Mouse (Mus musculus): ENCODE results near the gene Ggt5. TPM values are rescaled to one million over a fixed set of nuclear protein-coding genes. Genes with fewer than 3 reads are reported as not detected.

The Ggt5 gene
- polyA plus RNA-seq, 1 experiment from 2014 or later, result 7.8 TPM

DNA sequence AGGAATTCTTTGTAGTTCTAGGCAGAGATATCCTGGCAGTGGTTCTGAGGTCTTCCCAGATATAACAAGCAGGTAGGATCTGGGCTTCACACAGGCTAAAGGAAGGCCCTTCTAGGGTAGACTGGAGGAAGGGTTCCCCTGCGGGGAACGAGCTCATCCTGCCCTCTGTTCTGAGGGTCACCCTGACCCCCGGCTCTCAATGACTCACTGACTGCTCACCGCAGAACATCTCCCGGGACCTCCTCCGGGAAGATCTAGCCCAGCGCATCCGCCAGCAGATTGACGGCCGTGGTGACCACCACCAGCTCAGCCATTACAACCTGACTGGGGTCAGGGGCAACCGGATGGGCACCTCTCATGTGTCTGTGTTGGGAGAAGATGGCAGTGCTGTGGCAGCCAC lies 19.8 kb downstream of the Ggt5 start:
- H3K4me1 ChIP-seq (replicated peaks; ENCODE audit: control insufficient read depth, insufficient read depth, low read length), result no peaks in the 10 kb centered on the region
- no peak overlapping the region for H3K4me2 ChIP-seq (ENCODE audit: low read length)
- H3K36me3 ChIP-seq (ENCODE audit: control insufficient read depth, insufficient read depth, low read length), result no peaks in the 10 kb centered on the region
- ATAC-seq (replicated peaks; ENCODE audit: low FRiP score, low TSS enrichment, low read depth) (no peak), DNase-seq (ENCODE audit: low spot score) (no peak)
- 88% methylated on average over 11 of the region's 11 CpGs for WGBS
- no peak overlapping the region for H3K9ac ChIP-seq (ENCODE audit: low read length)
- H3K27ac ChIP-seq (ENCODE audit: low read depth), result no peak overlapping the region
- H3K27me3 ChIP-seq (replicated peaks; ENCODE audit: control insufficient read depth, insufficient read depth, low read length), result no peaks in the 10 kb centered on the region
- H3K9me3 ChIP-seq (ENCODE audit: control insufficient read depth, low read length), result no peaks in the 10 kb centered on the region
- H3K4me3 ChIP-seq (ENCODE audit: low read depth, low read length), result no peak overlapping the region

GRCm38 (mm10) chr10:75610486-75610885 lies 21.3 kb downstream of the Ggt5 start:
- Histone ChIP-seq H3K4me2 (ENCODE audit: low read length) (no peak overlapping the region), H3K36me3 (ENCODE audit: control insufficient read depth, insufficient read depth, low read length) (no peaks in the 10 kb centered on the region; the same call in 1 of the 2 replicates), H3K4me3 (ENCODE audit: low read depth, low read length) (no peak overlapping the region), H3K9ac (ENCODE audit: low read length) (no peak overlapping the region), H3K27me3 (replicated peaks; ENCODE audit: control insufficient read depth, insufficient read depth, low read length) (no peaks in the 10 kb centered on the region), H3K27ac (ENCODE audit: low read depth) (no peak overlapping the region), H3K4me1 (replicated peaks; ENCODE audit: control insufficient read depth, insufficient read depth, low read length) (no peaks in the 10 kb centered on the region), H3K9me3 (ENCODE audit: control insufficient read depth, low read length) (no peaks in the 10 kb centered on the region)
- ATAC-seq (replicated peaks; ENCODE audit: low FRiP score, low TSS enrichment, low read depth), result no peak
- WGBS, result 43% methylated on average over 7 of the region's 7 CpGs
- no peak for DNase-seq (ENCODE audit: low spot score)

- no peaks in the 10 kb centered on the region for H3K4me1 ChIP-seq (replicated peaks; ENCODE audit: control insufficient read depth, insufficient read depth, low read length)
- ATAC-seq (replicated peaks; ENCODE audit: low FRiP score, low TSS enrichment, low read depth) (no peak), DNase-seq (ENCODE audit: low spot score) (no peak)
- H3K4me2 ChIP-seq (ENCODE audit: low read length), result no peak overlapping the region
- no peaks in the 10 kb centered on the region; the same call in 1 of the 2 replicates for H3K36me3 ChIP-seq (ENCODE audit: control insufficient read depth, insufficient read depth, low read length)
- H3K9ac ChIP-seq (ENCODE audit: low read length), result no peak overlapping the region
- no peak overlapping the region for H3K4me3 ChIP-seq (ENCODE audit: low read depth, low read length)
- no peaks in the 10 kb centered on the region for H3K27me3 ChIP-seq (replicated peaks; ENCODE audit: control insufficient read depth, insufficient read depth, low read length)
- H3K9me3 ChIP-seq (ENCODE audit: control insufficient read depth, low read length), result no peaks in the 10 kb centered on the region
- WGBS, result 90% methylated on average over 4 of the region's 4 CpGs
- H3K27ac ChIP-seq (ENCODE audit: low read depth), result no peak overlapping the region
Observed at GRCm38 (mm10) chr10:75616044-75616443, 26.9 kb downstream of the Ggt5 start.

DNA sequence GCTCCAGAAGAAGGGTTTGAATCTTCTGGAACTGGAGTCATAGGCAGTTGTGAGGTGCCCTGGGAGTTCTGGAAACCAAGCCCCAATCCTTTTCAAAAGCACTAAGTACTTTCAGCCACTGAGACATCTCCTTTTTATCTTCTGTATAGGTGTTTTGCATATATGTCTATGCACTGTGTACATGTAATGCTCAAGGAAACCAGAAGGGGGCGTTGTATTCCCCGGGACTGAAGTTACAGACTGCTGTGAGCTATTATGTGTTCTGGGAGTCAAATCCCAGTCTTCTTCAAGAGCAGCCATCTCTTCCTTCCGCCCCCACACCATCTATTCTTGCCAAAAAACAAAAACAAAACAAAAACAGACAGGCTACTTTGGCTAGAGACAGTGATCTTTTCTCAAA lies 31.7 kb downstream of the Ggt5 start:
- 55% methylated on average over 3 of the region's 3 CpGs for WGBS

DNA sequence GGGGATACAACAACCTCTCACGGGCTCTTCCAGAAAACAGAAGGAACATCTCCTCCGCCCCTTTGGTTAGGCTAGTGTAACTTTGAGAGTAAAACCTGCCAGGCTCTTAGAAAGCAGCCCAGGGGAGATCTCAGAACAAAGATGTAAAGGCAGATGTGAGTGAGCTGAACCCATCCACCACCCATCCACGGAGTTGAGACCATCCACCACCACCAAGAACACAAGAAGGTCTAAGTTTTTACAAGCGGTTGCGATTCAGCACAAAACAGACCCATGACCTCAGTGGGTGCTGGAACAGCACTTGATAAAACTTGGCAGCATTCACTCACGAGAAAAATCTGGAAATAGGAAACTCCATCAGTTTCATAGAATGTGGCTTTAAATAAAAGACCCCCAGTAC lies 36.8 kb downstream of the Ggt5 start:
- H3K27me3 ChIP-seq (replicated peaks; ENCODE audit: control insufficient read depth, insufficient read depth, low read length), result no peaks in the 10 kb centered on the region
- no peak for ATAC-seq (replicated peaks; ENCODE audit: low FRiP score, low TSS enrichment, low read depth)
- peaks cover 2% of the 10 kb centered on the region; the same call in 1 of the 2 replicates for H3K4me1 ChIP-seq (replicated peaks; ENCODE audit: control insufficient read depth, insufficient read depth, low read length)
- no peak for DNase-seq (ENCODE audit: low spot score)
- no peaks in the 10 kb centered on the region for H3K9me3 ChIP-seq (ENCODE audit: control insufficient read depth, low read length)
- WGBS, result 38% methylated on average over 6 of the region's 6 CpGs
- H3K4me3 ChIP-seq (ENCODE audit: low read depth, low read length), result no peak overlapping the region
- H3K36me3 ChIP-seq (ENCODE audit: control insufficient read depth, insufficient read depth, low read length), result no peaks in the 10 kb centered on the region
- no peak overlapping the region for H3K9ac ChIP-seq (ENCODE audit: low read length)
- no peak overlapping the region for H3K27ac ChIP-seq (ENCODE audit: low read depth)
- no peak overlapping the region for H3K4me2 ChIP-seq (ENCODE audit: low read length)

More for the DNA sequence above, 31.7 kb downstream of the Ggt5 start:
- DNase-seq (ENCODE audit: low spot score) (no peak), ATAC-seq (replicated peaks; ENCODE audit: low FRiP score, low TSS enrichment, low read depth) (no peak)
- Histone ChIP-seq H3K36me3 (ENCODE audit: control insufficient read depth, insufficient read depth, low read length) (no peaks in the 10 kb centered on the region), H3K4me2 (ENCODE audit: low read length) (no peak overlapping the region), H3K9ac (ENCODE audit: low read length) (no peak overlapping the region), H3K4me1 (replicated peaks; ENCODE audit: control insufficient read depth, insufficient read depth, low read length) (no peaks in the 10 kb centered on the region), H3K9me3 (ENCODE audit: control insufficient read depth, low read length) (no peaks in the 10 kb centered on the region), H3K4me3 (ENCODE audit: low read depth, low read length) (no peak overlapping the region), H3K27me3 (replicated peaks; ENCODE audit: control insufficient read depth, insufficient read depth, low read length) (no peaks in the 10 kb centered on the region), H3K27ac (ENCODE audit: low read depth) (no peak overlapping the region)

- H3K4me3 ChIP-seq (ENCODE audit: low read depth, low read length), result no peak overlapping the region
- no peak overlapping the region for H3K4me2 ChIP-seq (ENCODE audit: low read length)
- no peaks in the 10 kb centered on the region for H3K27me3 ChIP-seq (replicated peaks; ENCODE audit: control insufficient read depth, insufficient read depth, low read length)
- H3K36me3 ChIP-seq (ENCODE audit: control insufficient read depth, insufficient read depth, low read length), result no peaks in the 10 kb centered on the region
- H3K9me3 ChIP-seq (ENCODE audit: control insufficient read depth, low read length), result no peaks in the 10 kb centered on the region
- WGBS, result 56% methylated on average over 3 of the region's 3 CpGs
- DNase-seq (ENCODE audit: low spot score) (no peak), ATAC-seq (replicated peaks; ENCODE audit: low FRiP score, low TSS enrichment, low read depth) (no peak)
- no peak overlapping the region for H3K9ac ChIP-seq (ENCODE audit: low read length)
- peaks cover 2% of the 10 kb centered on the region; the same call in 1 of the 2 replicates for H3K4me1 ChIP-seq (replicated peaks; ENCODE audit: control insufficient read depth, insufficient read depth, low read length)
- H3K27ac ChIP-seq (ENCODE audit: low read depth), result no peak overlapping the region
Observed at GRCm38 (mm10) chr10:75626991-75627390, 37.9 kb downstream of the Ggt5 start.

GRCm38 (mm10) chr10:75627490-75627889 lies 38.4 kb downstream of the Ggt5 start:
- DNase-seq (ENCODE audit: low spot score) (no peak), ATAC-seq (replicated peaks; ENCODE audit: low FRiP score, low TSS enrichment, low read depth) (no peak)
- 74% methylated on average over 3 of the region's 3 CpGs for WGBS
- Histone ChIP-seq H3K4me3 (ENCODE audit: low read depth, low read length) (no peak overlapping the region), H3K4me1 (replicated peaks; ENCODE audit: control insufficient read depth, insufficient read depth, low read length) (peaks cover 2% of the 10 kb centered on the region; the same call in 1 of the 2 replicates), H3K27me3 (replicated peaks; ENCODE audit: control insufficient read depth, insufficient read depth, low read length) (no peaks in the 10 kb centered on the region), H3K27ac (ENCODE audit: low read depth) (no peak overlapping the region), H3K9ac (ENCODE audit: low read length) (no peak overlapping the region), H3K9me3 (ENCODE audit: control insufficient read depth, low read length) (no peaks in the 10 kb centered on the region), H3K36me3 (ENCODE audit: control insufficient read depth, insufficient read depth, low read length) (no peaks in the 10 kb centered on the region), H3K4me2 (ENCODE audit: low read length) (no peak overlapping the region)

GRCm38 (mm10) chr10:75632633-75633032 lies 43.5 kb downstream of the Ggt5 start:
- no peaks in the 10 kb centered on the region for H3K27me3 ChIP-seq (replicated peaks; ENCODE audit: control insufficient read depth, insufficient read depth, low read length)
- H3K36me3 ChIP-seq (ENCODE audit: control insufficient read depth, insufficient read depth, low read length), result no peaks in the 10 kb centered on the region
- H3K4me3 ChIP-seq (ENCODE audit: low read depth, low read length), result no peak overlapping the region
- 43% methylated on average over 5 of the region's 5 CpGs for WGBS
- ATAC-seq (replicated peaks; ENCODE audit: low FRiP score, low TSS enrichment, low read depth), result no peak
- peak overlapping the region; percentile 22; the same call in 1 of the 2 replicates for H3K27ac ChIP-seq (ENCODE audit: low read depth)
- H3K9me3 ChIP-seq (ENCODE audit: control insufficient read depth, low read length), result no peaks in the 10 kb centered on the region
- no peak overlapping the region for H3K9ac ChIP-seq (ENCODE audit: low read length)
- no peak for DNase-seq (ENCODE audit: low spot score)
- H3K4me2 ChIP-seq (ENCODE audit: low read length), result no peak overlapping the region
- peaks cover under 1% of the 10 kb centered on the region; the same call in 1 of the 2 replicates for H3K4me1 ChIP-seq (replicated peaks; ENCODE audit: control insufficient read depth, insufficient read depth, low read length)

GRCm38 (mm10) chr10:75633048-75633447 lies 43.9 kb downstream of the Ggt5 start:
- no peak for DNase-seq (ENCODE audit: low spot score)
- Histone ChIP-seq H3K27ac (ENCODE audit: low read depth) (no peak overlapping the region), H3K27me3 (replicated peaks; ENCODE audit: control insufficient read depth, insufficient read depth, low read length) (no peaks in the 10 kb centered on the region)

More at GRCm38 (mm10) chr10:75633048-75633447, 43.9 kb downstream of the Ggt5 start:
- no peak for ATAC-seq (replicated peaks; ENCODE audit: low FRiP score, low TSS enrichment, low read depth)
- Histone ChIP-seq H3K9ac (ENCODE audit: low read length) (no peak overlapping the region), H3K9me3 (ENCODE audit: control insufficient read depth, low read length) (no peaks in the 10 kb centered on the region), H3K4me3 (ENCODE audit: low read depth, low read length) (no peak overlapping the region), H3K4me1 (replicated peaks; ENCODE audit: control insufficient read depth, insufficient read depth, low read length) (no peaks in the 10 kb centered on the region; the same call in 1 of the 2 replicates), H3K36me3 (ENCODE audit: control insufficient read depth, insufficient read depth, low read length) (no peaks in the 10 kb centered on the region), H3K4me2 (ENCODE audit: low read length) (no peak overlapping the region)
- 78% methylated on average over 5 of the region's 5 CpGs for WGBS

Measured in intestine, embryonic 14.5 days (tissue).